Mouse (Mus musculus) testis, adult 2 months (tissue): ENCODE results near the gene Atoh8. TPM values are rescaled to one million over a fixed set of nuclear protein-coding genes. Genes with fewer than 3 reads are reported as not detected.

Experiments
- H3K27ac ChIP-seq: fragments of 200-500 bp; 2 replicates; pipeline ENCODE4 v1.5.1; 2012; ENCODE audit warnings: low read depth, low read length; ENCODE audit not compliant: control insufficient read depth, insufficient read depth
- H3K27me3 ChIP-seq: fragments of 200-500 bp; 2 replicates; pipeline ENCODE4 v1.6.1; 2012; ENCODE audit warnings: mild to moderate bottlenecking, low read length, moderate library complexity; ENCODE audit not compliant: control insufficient read depth, insufficient read depth
- H3K36me3 ChIP-seq: fragments of 200-500 bp; 2 replicates; pipeline ENCODE4 v1.6.1; 2012; ENCODE audit warnings: mild to moderate bottlenecking, low read length; ENCODE audit not compliant: control insufficient read depth, insufficient read depth
- H3K4me1 ChIP-seq: fragments of 200-500 bp; 2 replicates; pipeline ENCODE4 v1.6.1; 2012; ENCODE audit warnings: low read length; ENCODE audit not compliant: control insufficient read depth, insufficient read depth
- H3K4me3 ChIP-seq: fragments of 200-500 bp; 2 replicates; pipeline ENCODE4 v1.5.1; 2012; ENCODE audit warnings: low read depth, mild to moderate bottlenecking, low read length, moderate library complexity, mixed read lengths; ENCODE audit not compliant: control insufficient read depth
- CTCF ChIP-seq: fragments of 200-500 bp; IDR thresholded peaks from 2 replicates; pipeline ENCODE4 v1.5.1; 2012; ENCODE audit warnings: low read depth, mild to moderate bottlenecking, inconsistent platforms, low read length, moderate library complexity; ENCODE audit not compliant: control insufficient read depth, insufficient read depth, insufficient replicate concordance
- POLR2A ChIP-seq: fragments of 200-500 bp; IDR thresholded peaks from 2 replicates; pipeline ENCODE4 v1.6.1; 2012; ENCODE audit warnings: low read depth, mild to moderate bottlenecking, inconsistent platforms, low read length, moderate library complexity; ENCODE audit not compliant: control insufficient read depth
- polyA plus RNA-seq: library from polyadenylated mRNA; depleted of rRNA; stranded (reverse); fragments of >200 nt; gene quantifications from 2 replicates; pipeline ENCODE4 v1.2.3, GENCODE M21; 2012

The Atoh8 gene
- polyA plus RNA-seq, 1 experiment: 390 TPM

DNA sequence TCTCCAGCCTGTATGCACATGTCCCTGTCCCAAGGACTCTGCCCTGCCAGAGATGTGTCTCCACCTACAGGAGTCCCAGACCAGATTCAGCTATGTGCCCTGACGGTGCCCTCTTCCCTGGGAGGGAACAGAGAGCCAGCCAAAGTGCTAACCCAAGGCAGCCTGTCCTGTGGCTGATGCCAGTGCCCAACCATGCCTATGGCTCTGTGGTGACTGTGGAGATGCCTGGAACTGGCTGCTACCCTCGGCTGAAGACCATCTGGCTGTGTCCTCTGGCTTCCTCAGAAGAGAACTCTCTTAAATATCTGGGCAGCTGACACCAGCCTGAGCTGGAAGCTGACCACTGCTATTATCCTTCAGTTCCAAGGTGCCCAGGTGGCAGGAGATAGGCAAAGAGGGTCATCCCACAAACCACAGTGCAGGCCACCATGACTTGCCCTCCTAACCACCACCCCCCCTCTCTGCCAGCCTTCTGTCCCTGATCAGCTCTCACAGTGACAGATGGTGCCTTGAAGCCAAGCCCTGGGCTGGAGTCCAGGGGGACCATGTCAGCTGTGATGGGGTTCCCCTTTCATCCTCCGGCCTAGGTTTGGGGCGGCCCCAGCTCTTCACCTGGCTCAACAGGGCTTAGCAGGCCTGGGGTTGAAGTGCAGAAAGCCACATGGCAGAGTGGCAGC is 18.7 kb upstream of the Atoh8 start:
- Histone ChIP-seq H3K27me3 (no peaks in the 10 kb centered on the region), H3K4me3 (no peak overlapping the region), H3K4me1 (no peaks in the 10 kb centered on the region), H3K27ac (no peak overlapping the region), H3K36me3 (no peaks in the 10 kb centered on the region)
- TF ChIP-seq CTCF (no peak), POLR2A (no peak)

GRCm38 (mm10) chr6:72253168-72253567 is 17.8 kb upstream of the Atoh8 start:
- Histone ChIP-seq H3K27ac (no peak overlapping the region), H3K36me3 (no peaks in the 10 kb centered on the region), H3K4me3 (no peak overlapping the region), H3K27me3 (no peaks in the 10 kb centered on the region), H3K4me1 (no peaks in the 10 kb centered on the region)
- TF ChIP-seq POLR2A (no peak), CTCF (no peak)

DNA sequence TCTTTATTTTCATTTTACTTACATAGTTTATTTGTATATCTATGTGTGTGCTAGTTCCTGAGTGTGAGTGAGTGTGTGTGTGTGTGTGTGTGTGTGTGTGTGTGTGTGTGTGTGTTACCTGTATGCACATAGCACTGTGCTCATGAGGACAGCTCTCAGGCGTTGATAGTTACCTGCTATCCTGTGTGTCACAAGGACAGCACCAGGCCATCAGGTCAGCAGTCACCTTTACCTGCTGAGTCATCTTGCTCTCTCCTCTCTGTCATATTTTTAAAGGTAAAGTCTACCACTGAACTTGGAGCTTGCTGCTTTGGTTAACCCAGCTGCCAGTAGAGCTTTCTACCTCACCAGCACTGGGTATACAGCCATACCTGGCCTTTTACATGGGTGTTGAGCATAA is 17.1 kb upstream of the Atoh8 start:
- H3K4me1 ChIP-seq: no peaks in the 10 kb centered on the region
- H3K36me3 ChIP-seq: no peaks in the 10 kb centered on the region
- H3K27me3 ChIP-seq: no peaks in the 10 kb centered on the region
- no peak overlapping the region for H3K27ac ChIP-seq
- no peak overlapping the region for H3K4me3 ChIP-seq
- no peak for TF ChIP-seq POLR2A
- no peak for TF ChIP-seq CTCF

DNA sequence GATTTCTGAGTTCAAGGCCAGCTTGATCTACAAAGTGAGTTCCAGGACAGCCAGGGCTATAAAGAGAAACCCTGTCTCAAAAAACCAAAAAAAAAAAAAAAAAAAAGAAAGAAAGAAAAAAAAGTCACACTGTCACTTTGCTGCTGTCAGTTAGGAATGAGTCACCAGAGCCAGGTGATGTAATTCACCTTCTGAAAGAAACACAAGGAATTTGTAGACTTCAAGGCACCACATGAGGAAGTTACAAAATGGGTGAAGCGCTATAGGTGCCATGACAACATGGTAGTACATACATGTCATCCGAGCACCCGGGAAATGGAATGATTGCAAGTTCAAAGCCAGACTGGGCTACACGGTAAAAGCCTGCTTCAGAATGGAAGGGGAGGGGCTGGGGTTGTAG is 14.6 kb upstream of the Atoh8 start:
- H3K36me3 ChIP-seq: no peaks in the 10 kb centered on the region
- H3K4me1 ChIP-seq: peaks cover 6% of the 10 kb centered on the region
- H3K27me3 ChIP-seq: no peaks in the 10 kb centered on the region
- no peak for TF ChIP-seq POLR2A
- no peak for TF ChIP-seq CTCF
- no peak overlapping the region for H3K4me3 ChIP-seq
- no peak overlapping the region for H3K27ac ChIP-seq

- Histone ChIP-seq H3K4me3 (peak overlapping the region; percentile 33), H3K27ac (no peak overlapping the region), H3K27me3 (no peaks in the 10 kb centered on the region), H3K4me1 (peaks cover 14% of the 10 kb centered on the region), H3K36me3 (no peaks in the 10 kb centered on the region)
- TF ChIP-seq CTCF: no peak
- TF ChIP-seq POLR2A: no peak
These were observed 13.0 kb upstream of the Atoh8 start for GRCm38 (mm10) chr6:72248150-72248914.

DNA sequence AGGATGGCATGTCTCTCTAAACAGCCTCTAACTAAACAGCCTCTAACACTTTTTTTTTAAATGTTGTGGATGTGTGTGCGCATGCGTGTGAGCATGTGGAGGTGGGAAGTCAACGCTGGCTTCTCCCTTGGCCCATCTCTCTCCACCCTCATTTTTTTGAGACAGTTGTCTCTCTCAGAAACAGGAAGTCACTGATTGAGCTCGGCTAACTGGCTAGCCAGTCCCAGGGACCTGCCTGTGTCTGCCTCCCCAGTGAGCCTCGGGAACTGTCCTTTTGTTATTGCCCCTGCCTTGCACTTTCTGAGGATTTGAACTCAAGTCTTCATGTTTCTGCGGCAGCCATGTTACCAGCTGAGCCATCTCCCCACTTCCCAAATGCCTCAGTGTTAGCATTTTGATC is 10.9 kb upstream of the Atoh8 start:
- TF ChIP-seq CTCF (no peak), POLR2A (no peak)
- H3K4me1 ChIP-seq: peaks cover 15% of the 10 kb centered on the region
- H3K27ac ChIP-seq: no peak overlapping the region
- no peaks in the 10 kb centered on the region for H3K36me3 ChIP-seq
- no peaks in the 10 kb centered on the region for H3K27me3 ChIP-seq
- no peak overlapping the region for H3K4me3 ChIP-seq

DNA sequence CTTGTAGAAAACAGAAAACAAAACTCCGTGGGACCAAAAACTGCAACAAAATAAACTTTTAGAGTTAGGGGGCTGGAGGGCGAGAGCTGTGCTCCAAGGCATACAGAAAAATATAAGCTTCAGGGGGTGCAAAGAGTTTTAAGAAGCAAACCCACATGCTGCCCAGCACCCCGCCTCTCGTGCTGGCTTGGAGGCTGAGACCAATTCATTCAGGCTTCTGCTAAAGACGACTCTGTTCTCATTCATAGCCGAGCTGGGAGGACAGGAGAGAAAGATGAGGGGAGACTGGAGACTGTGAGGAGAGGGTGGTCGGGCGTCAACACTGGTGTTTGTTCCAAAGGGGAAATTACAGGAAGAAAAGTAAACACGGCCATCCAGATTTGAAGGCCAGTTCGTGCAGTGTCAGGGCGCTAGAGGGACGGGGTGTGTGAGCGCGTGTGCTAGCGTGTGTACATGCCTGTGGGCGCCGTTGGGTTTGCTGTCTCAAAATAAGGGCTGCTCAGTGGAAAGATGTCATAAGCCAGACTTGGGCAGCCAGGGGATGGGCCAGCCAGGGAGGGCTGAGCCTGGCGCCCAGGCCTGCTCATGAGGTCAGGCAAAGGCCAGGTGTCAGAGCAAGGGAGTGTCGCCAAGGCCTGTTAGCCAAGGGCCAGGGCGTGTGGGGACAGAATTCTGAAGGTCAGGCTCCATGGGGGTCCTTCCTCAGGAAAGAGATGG is 9.3 kb upstream of the Atoh8 start:
- Histone ChIP-seq H3K27me3 (no peaks in the 10 kb centered on the region), H3K36me3 (no peaks in the 10 kb centered on the region), H3K27ac (peak overlapping the region; percentile 69), H3K4me3 (no peak overlapping the region), H3K4me1 (peaks cover 17% of the 10 kb centered on the region)
- no peak for TF ChIP-seq CTCF
- no peak for TF ChIP-seq POLR2A
